Comparison of ENCODE assay signal across 12 mouse cellular contexts in the genomic region with DNA sequence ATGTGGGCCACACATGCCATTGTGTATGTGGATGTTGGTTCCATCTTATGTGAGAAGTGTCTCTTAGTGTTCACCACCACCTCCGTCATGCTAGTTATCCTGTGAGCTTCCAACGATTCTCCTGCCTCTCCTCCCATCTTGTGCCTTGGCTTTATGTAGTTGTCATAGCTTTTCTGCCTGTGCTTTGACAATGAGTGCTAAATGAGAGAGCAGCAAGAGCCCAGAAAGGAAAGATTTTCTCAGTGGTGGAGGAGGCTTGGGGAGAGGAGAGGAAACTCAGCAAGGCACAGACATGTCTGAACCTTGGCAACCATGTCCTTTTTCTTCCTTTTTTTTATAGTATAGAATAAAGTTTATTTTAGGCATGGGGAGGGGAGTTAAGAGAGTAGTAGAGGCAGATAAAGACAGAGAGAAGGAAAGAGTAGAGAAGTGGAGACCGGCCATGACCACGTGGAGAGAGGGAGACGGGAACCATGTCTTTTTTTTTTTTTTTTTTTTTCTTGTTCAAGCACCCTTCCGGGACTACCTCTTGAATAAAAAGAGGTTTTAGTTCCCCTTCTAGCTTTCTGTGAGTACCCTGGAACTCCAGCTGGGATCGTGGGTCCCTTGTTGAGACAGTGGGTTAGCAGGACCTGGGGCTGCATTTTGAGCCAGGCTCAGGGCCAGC.
"Had no signal": no experiment of that assay in that cellular context is flagged by ENCODE, and none has a peak within 500 bp of the region (broad histone marks: within the 10 kb centered on the region; RNA-seq: fewer than 3 reads in every experiment).

No protein-coding gene starts in this region.

- DNase-seq: gastrocnemius, postnatal 14 days; gastrocnemius, postnatal 36 days; heart, adult 2 months; heart, postnatal 10 days; heart, postnatal 4 days; kidney, adult 18-20 months; kidney, adult 8-10 months; kidney, postnatal 10 days; kidney, postnatal 25 days; kidney, postnatal 4 days; liver; liver, embryonic 13.5 days had no signal
